Mouse (Mus musculus) urinary bladder, postnatal 36 days (tissue): ENCODE measurements around the gene Sult2a7.

ENCODE experiments used
- DNase-seq, 2 experiments: peaks; one replicate each; pipeline ENCODE4 v3.0.0; 2022; ENCODE audit warnings: low spot score in 2 of 2, mixed read lengths in 1 of 2

Sult2a7 gene

GRCm38 (mm10) chr7:14494130-14494529 is at the start of gene Sult2a7:
Sult2a7 (minus strand) TSS chr7:14494230.
- DNase-seq = no peak

- DNase-seq = no peak
Observed at GRCm38 (mm10) chr7:14525280-14525679, 31.2 kb upstream of the Sult2a7 start.

- DNase-seq = no peak
Observed at GRCm38 (mm10) chr7:14522636-14523035, 28.6 kb upstream of the Sult2a7 start.

GRCm38 (mm10) chr7:14518301-14518700 is 24.3 kb upstream of the Sult2a7 start:
- DNase-seq = no peak

- no peak for DNase-seq
Observed at GRCm38 (mm10) chr7:14492886-14493285, 1.1 kb downstream of the Sult2a7 start.

GRCm38 (mm10) chr7:14446534-14446933 is 47.5 kb downstream of the Sult2a7 start, which contains the start of gene Sult2a8:
Sult2a8 (minus strand) TSS chr7:14446769.
- no peak for DNase-seq

GRCm38 (mm10) chr7:14439581-14439980 is 54.4 kb downstream of the Sult2a7 start:
- DNase-seq = no peak

GRCm38 (mm10) chr7:14438484-14438883 is 55.5 kb downstream of the Sult2a7 start:
- DNase-seq = no peak

GRCm38 (mm10) chr7:14438029-14438428 is 56.0 kb downstream of the Sult2a7 start:
- no peak for DNase-seq
